Mouse (Mus musculus) heart, postnatal 0 days (tissue): ENCODE data around the gene Itch.

ENCODE experiments used
- CTCF ChIP-seq: IDR thresholded peaks from 2 replicates; pipeline ENCODE4 v1.5.1; 2016; ENCODE audit warnings: antibody characterized with exemption, control low read depth, low read depth
- EP300 ChIP-seq: IDR thresholded peaks from 2 replicates; pipeline ENCODE4 v1.6.1; 2016; ENCODE audit warnings: antibody characterized with exemption, low read depth

DNA sequence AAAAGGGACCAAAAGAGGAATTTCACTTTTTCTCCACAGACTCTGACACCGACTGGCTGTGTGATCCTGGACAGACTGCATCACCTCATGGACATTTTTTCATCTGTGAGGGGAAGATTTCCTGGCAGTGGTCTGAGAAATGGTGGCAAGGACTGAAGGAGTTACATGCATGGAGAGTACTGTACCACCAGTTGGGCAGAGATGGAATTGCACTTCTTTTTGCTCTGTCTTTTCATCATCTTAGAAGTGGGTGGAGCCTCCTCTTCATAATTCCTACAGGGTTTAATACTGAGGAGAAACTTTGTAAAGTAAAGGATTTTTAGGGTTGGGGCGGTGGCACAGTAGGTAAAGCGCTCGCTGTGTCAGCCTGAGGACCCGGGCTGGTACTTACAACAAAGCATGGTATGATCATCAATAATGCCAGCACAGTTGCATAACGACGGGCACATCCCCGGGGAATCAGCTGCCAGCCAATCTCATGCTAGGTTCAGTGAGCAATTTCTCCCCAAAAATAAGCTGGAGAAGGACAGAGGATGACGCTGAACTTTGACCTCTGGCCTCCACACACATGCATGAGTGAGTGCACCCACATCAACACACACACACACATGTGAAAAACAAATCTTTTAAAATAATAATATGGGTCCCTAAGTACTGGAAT is 34.5 kb upstream of the Itch start:
- no peak for TF ChIP-seq EP300
- 0 out of 2 replicates have a peak, but pooled peaks have one; percentile 4 for TF ChIP-seq CTCF
